Mouse (Mus musculus) adrenal gland, postnatal 25 days (tissue): ENCODE results near the gene 4933427D14Rik. TPM values are rescaled to one million over a fixed set of nuclear protein-coding genes. Genes with fewer than 3 reads are reported as not detected.

Source experiments
- DNase-seq: peaks from one replicate; pipeline ENCODE4 v3.0.0; 2021; ENCODE audit warnings: mixed read lengths
- long read RNA-seq: library from polyadenylated mRNA; stranded (forward); transcript quantifications from one replicate; pipeline ENCODE4 v2.0.0, GENCODE M21; 2021
- total RNA-seq: library from RNA; stranded (reverse); gene quantifications from 2 replicates; pipeline ENCODE4 v1.2.3, GENCODE M21; 2021

4933427D14Rik gene
- 12.3 and 12.5 TPM in 2 replicates for total RNA-seq
- long read RNA-seq, partial matches to known transcripts, result 0 of 3 reads
- long read RNA-seq, other reads (novel, unspliced or antisense), result 3 of 3 reads

DNA sequence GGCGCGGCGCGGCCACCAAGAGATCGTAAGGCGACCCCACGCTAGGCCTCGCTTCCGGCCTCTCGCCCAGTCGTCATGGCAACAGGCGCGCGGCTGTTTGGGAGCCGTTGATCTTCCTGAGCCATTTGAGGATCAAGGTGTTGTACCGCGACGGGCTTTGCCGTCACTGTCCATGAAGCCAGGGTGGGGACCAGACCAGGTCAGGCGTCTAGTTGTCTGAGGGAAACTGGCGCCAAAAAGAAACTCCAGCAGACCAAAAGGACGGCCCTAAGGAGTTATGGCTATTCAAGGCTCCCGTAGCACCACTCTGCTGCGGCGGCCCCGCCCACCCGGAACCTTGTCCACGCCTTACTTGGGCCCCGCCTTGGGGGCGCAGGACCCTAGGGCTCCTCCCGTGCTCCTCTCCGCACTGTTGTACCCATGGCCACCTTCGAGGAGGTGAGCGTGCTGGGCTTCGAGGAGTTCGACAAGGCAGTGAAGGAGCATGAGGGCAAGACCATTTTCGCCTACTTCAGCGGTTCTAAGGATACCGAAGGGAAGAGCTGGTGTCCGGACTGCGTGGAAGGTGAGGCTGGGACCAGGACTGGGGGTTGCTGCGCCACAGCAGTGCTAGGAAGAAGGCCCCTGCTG, at the start of gene 4933427D14Rik, which contains the start of gene Txndc17:
Gene 4933427D14Rik (minus strand): TSS at position 256 of the 630 bp plus-strand sequence.
Gene Txndc17 (plus strand): TSS at position 344 of the 630 bp plus-strand sequence.
- peak; percentile 87 for DNase-seq

DNA sequence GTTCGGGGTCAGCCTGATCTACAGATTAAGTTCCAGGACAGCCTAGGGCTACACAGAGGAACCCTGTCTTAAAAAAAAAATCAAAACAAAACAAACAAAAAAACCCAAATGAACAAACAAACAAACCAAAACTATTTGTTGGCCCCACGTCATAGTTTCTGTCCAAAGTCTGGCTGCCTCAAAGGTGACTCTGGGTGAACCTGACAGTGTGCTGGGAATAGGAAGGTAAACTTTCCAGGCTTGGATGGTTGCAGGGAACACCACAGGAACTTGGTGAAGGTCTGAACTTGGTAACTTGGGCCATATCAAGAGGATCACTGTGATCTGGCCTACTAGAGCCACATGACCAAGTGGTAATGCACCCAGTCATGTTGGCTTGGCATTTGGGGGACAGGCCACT, 49.2 kb upstream of the 4933427D14Rik start:
- no peak for DNase-seq

DNA sequence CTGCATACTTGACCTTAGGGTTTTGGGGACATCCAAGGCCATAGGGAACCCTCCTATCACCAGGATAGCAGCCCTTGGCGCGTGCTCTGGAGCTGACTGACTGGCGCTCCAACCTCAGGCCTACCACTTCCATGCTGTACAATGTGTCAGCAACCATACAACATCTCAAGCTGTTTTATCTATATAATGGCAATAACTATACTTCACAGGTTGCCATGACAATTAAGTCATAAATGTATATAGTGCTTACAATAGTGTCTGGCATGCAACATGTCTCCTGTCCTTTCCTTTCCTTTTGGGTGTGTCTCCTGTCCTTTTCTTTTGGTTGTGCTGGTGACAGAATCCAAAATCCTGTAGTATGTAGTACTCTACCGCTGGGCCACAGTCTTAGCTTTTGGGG, 48.4 kb upstream of the 4933427D14Rik start:
- DNase-seq, result no peak

DNA sequence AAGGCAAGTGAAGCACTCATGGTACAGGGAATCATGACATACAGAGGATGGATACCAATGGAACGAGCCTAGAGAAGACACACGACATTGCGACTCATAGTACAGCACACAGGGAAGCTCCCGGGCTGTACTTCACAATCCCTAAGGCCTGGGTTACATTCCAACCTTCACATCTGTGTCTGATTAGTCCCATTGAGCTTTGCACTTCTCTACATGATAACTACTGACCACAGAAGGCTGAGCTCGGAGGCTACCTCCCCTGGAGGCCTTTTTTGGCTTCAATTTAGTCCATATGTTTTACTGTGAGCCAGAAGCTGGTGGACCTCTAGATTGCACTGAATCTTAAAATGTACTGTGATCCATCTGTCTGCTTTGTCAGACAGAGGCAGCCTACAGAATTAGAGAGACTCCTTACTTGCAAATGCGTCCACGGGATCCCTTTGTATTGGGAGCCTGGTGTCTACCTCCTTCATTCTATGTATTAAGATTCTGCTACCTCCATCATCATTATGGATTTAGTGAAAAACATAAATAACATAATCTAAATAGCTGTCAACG, 38.0 kb upstream of the 4933427D14Rik start:
- DNase-seq, result no peak

DNA sequence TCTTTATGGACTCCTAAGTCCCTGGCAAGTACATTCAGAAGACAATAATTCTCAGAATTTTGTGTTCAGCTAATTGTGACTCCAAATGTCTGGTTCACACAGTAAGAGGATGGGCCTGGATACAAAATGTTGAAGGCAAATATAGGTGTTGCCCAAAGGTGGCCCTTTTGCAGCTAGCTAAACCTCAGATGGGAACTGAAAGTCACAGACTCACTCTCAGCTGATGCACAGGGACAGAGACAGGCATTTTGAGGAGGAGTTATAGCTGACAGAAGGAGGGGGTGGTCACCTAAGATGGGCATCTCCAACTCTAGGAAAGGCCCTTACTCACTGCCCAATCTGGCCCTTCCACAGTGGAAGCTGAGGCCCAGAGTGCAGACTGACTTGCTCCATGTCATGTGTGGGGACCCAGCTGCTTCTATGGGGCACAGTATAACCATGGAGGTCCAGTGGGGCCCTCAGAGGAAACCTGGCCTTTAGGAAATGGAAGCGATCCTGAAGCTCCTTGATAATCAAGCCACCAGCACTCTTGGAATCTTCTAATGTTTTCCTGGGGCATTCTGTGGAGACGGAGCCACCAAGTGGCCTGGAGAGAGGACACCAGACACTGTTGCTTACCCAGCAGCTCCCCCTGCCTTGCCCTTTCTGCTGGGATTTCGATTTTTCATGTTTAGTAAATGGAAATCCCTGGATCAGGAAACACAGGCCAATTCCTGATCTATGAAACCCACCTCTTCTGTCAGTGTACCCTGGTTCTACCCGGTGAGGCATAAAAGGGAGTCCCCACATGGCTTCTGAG, 33.0 kb upstream of the 4933427D14Rik start:
- no peak for DNase-seq

DNA sequence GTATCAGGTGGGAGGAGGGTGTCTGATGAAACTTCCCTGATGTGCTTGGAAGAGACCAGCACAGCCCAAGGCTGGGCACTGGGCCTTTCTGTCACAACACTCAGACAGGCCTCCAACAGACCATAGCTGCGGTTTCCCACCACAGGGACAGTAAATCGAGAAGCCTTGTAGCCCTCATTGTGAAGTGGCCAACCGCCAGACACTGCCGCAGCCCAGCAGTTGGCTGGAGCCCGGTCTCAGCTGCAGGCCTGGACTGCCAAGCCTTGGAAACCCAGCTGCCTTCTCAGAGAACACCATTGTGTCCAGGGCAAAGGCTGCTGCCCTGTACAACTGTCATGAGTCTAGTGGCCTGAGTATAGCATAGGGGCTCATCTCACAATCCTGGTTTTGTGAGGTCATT, 26.8 kb upstream of the 4933427D14Rik start:
- no peak for DNase-seq

DNA sequence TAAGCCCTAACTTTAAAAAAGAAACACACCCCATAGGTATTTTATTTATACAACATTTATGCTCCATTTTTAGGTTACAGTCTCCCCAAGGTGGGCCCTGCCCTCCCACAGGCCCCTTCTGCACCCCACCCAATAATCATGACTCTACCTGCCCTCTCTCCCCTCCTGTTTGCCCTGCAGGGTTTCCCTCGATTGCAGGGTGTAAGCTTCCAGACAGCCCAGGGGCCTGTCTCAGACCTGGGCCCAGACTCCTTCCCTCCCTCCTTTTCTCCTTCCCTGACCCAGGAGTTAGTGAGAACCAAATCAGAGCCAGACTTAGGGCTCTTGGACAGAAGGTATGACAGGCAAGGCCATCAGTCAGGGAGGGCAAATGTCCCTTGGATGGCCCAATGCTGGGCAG, 25.7 kb upstream of the 4933427D14Rik start:
- no peak for DNase-seq

DNA sequence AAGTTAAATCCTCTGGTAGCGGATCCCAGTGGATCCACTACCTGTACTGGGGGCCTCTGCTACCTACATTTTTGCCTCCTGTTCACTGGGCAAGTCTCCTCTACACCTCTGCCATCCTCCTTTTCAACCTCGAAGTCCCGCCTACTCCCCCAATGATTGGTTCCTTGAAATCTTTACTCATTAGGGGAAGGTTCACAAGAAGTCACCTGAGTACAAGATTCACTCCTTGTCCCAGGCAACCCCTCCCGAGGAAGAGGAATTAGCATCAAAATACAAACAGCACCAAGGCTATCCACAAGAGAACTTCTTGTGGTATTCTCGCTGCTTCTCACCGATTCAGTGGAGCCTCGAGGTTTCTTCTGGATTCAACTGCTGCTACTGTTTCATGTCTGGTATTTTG, 24.8 kb upstream of the 4933427D14Rik start:
- no peak for DNase-seq

DNA sequence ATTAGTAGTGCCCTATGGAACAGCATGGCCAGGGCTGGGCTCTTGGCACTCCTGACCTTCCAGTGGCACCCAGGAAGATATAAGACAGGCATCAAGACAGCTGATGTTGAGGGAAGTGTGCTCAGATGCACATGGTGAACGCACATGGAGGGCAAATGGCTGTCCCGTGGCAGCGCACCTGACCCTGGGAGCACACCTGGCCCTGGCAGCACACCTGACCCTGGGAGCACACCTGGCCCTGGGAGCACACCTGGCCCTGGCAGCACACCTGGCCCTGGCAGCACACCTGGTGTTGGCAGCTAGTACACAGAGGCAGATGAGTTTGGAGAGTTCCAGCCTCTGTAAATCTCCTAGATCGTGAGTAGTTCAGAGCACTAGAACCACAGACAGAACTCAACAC, 21.3 kb upstream of the 4933427D14Rik start:
- no peak for DNase-seq

DNA sequence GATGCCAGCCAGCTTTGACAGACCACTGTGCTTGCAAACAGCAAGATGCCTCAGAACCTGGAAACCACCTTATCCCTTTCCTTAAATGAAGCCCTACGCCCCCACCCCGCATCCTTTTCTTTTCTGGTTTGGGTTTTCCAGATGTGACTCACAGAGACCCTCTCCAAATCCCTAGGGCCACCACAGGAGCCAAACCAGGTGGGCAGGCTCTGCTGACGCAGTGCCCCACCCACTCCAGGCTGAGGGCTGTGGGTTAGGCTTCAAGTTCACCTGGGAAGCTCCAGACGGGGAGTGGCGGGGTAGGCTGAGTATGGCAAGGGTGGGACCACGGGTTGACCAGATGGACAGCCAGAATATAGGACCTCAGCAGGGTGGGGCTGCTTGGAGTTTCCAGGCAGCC, 19.6 kb upstream of the 4933427D14Rik start:
- DNase-seq, result no peak

DNA sequence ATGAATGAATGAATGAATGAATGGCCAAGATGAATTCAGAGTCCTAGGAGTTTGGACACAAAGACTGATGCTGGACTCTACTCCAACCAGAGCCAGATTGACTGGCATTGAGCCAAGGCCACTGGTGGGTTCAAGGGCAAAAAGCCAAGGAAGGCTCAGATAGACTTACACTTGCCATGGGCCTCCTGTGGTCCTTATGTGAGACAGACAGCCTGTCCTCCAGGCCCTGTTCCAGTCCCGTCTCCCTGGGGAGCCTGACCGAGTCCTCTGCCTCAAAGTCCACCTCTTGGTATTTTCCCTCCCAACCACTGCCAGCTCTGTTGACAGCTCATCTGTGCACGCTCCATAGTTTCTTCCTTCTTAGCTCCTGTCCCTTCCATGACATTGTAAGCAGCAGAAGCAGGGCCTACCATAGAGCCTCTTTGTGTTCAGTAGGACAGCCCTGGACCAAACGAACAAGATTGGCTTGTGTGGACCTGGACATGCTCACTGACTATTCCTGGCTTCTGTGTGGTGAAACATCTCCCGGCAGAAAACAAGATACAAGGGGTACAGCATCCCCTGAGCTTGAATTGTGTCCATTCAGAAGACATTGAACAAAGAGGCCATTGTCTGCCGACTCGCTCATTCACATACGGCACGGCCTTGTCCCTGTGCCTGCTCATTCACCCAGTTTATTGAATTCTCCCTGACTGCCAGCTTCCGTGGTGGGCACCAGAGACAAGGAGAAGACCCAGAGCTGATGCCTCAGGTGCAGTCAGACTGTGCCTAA, 18.9 kb upstream of the 4933427D14Rik start:
- DNase-seq, result peak; percentile 13

DNA sequence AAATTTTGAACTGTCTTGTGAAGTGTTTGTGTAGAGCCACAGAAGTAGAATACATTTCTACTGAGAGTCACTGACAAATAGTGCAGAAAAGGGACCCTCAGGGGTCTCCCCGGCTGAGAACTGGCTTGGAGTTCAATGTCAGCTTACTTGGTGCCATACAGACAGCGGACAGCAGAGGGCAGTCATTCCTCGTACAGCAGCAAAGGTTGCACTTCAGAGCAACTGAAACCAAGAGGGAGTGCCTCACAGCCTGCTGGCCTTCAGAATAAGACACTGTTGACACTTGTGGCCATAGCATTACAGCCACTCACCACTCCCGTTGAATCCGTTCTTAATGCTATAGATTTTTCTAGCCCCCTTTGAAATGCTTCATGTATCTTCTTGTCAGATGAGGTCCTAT, 17.6 kb upstream of the 4933427D14Rik start:
- peak; percentile 74 for DNase-seq

DNA sequence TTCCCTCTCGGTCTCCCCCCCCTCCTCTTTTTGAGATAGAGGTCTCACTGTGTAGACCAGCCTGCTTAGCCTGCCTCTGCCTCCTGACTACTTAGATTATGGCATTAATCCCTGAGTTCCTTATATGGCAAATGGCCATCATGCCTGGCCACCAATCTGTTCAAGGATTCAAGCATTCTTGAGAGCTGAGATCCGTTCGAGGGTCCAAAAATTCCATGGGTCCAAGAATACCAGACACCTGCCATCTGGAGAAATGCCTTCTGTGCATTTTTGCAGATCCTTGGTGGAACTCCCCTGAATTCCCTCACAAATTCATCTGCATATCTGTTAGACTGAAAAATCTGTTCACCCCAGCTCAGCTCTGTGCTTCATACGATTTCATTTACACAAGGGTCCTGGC, 16.2 kb upstream of the 4933427D14Rik start:
- DNase-seq, result no peak

DNA sequence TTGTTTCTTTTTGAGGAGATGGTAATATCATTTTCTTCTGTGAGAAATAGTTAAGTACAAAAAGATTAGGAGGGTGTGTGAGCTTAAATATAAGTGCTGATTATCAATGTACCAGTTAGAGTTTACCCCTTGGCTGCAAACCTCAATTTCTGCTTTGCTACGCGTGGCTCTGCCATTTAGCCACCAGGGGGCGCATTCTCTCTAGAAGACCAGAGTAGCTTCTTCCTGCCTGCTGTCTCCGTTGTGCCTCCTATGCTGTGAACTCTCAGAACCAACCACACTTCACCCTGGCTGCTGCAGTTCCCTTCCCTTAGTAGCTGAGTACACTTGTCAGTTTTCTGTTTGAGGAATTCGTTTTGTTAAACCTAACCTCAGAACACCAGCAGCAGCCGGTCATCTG, 14.0 kb upstream of the 4933427D14Rik start:
- DNase-seq, result peak; percentile 71

DNA sequence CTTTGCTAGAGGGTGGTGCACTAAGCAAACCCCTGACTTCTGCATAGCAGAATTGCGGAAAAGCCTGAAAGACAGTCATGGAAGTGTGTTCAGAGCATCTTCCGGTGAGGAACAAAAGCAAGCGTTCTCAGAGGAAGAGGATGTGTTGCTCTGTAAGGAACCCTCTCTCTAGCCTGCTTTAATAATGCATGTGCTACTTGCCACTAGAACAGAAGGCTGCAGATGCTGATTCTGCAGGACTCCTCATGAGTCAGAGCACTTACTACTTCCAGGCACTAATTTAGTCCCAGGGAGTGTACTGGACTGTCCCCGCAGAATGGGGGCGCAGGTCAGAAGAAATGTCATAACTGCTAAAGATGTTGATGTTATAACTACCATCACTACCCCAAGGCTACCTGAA, 9.9 kb upstream of the 4933427D14Rik start:
- DNase-seq, result no peak

DNA sequence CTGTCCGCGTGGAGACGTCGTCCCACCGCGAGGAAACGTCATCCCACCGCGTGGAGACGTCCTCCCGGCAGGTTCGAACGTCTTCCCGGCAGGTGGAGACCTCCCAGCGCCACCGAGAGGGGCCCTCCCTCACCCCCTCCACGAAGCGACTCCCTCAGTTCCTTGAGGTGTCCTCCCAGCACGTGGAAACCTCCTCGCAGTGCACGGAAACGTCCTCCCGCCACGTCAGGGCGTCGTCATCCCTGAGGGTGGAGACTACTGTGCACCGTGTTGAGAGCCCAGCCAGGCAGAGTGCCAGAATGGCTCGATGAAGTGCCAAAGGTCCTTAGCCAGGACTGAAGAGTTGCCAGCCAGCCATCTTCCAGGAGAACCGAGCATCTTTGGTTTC, 8.1 kb upstream of the 4933427D14Rik start, which contains the start of gene Med31:
Gene Med31 (minus strand): TSS at position 183 of the 388 bp plus-strand sequence.
- DNase-seq, result peak; percentile 83

DNA sequence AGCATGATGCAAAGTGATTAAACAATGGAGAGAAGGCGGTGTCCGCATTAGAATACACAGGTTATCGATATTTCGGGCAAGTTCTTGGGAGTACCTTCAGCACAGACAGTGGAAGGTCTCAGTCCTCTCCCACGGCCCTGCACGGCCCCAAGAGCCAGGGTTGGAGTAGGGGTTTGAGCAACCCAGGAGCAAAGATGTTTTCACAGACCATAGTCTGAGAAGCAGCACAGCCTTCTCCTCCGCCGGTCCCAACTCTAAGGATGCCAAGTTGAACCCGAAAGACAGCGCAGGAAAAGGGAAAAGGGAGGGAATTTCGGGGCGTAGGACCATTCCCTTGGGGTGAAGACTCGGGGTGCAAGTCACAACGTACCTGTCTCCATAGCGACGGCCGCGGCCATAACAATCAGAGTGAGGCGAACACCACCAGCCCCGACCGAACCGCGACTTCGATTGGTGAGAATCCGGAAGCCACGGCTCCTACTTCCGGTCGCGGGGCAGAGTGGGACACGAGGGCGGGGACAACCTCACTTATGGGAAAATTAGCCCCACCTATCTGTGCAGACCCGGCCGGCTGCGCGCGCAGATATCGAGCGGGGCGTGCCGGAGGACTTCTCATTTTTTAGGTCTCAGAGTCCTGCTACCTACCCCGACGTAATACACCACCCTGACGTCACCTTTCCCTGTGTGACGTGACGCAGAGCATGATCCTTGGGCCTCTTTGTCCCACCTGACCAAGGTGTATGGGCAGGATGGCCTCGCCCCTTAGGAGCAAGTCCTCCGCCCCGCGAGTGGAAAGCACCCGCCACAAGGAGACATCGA, 7.5 kb upstream of the 4933427D14Rik start:
- DNase-seq, result peak; percentile 96

DNA sequence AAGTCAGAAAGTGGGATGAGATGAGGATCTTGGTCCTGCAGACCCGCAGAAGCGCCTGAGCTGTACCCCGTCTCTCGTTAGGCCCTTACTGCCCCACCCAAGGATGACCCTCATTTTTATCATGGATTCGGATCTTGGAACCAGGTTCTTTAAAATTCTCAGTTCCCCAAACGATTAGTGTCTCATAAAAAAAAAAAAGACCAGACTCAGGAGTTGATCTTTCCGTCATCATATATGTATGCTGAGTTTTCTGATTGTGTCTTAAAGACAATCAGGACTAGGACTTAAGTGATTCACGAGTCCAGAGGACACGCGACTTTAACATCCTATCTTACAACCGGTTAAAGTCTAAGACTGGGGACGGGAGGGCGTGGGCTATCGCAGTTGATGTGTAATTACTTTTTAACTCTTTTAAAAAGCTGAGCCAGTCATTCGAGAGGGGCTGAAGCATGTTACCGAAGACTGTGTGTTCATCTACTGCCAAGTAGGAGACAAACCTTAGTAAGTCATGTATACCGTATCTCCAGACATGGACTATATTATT, 647 bp upstream of the 4933427D14Rik start:
- DNase-seq, result no peak

DNA sequence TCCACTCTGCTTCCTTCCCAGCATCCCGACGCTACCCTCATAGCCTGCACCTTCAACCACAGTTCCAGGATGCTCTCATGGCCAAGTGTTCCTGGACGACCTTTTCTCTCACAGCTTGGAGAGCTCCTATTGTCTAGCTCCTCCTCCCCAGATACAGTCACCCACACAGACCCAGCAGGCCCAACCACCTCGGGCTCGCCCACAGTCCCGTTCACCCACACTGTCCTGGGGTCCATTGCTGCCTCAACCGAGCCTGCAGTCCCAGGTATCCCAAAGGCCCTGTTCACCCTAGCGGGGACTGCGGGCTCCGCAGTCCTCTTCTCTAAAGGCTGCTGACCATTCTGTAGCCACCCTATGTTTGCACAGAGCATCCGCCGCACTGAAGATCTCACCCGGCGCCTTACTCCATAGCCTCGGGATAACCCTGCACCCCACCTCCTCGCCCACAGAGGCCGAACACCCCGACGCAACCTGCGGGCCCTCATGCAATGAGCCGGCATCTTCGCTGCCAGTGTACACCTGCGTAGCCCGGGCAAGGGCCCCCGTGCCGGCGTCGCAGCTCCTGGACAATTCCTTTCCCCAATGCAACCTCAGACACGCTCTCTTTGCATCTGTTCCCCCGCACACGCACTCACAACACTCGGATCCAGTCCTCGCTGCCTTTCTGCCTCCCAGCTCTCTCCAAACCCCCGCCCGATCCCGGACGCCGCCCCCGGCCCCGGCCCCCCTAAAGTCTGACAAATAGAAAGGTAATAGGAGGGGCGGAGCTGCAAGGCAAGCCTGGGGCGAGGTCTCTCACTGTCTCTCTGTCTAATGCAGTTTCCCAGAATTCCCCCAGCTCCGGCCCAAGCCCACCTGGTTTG, 687 bp downstream of the 4933427D14Rik start, which contains the start of gene Gm43951:
Gene Gm43951 (minus strand): TSS at position 500 of the 863 bp plus-strand sequence.
- DNase-seq, result peak; percentile 27

DNA sequence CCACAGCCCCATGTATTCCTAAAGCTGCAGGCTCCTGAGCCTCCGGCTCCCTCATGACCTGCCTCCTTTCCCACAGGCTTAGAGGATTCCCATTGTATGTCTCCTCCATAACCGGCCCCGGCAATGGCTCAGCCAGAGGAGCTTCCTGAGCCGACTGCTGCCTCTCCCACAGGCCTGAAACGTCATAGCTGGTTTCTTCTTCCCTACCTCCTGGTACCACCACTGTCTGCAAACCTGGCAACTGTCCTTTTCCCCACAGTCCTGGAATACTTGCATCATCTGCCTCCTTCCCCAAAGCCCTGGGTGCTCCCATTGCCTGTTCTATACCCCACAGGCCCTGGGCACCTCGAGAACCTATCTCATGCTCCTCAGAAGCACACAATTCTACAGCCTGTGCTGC, 2.0 kb downstream of the 4933427D14Rik start:
- DNase-seq, result no peak
